Mouse (Mus musculus): Measurements from ENCODE around the gene Hes6.
A peak's percentile ranks its signal among the peaks of the same experiment; 100 is the strongest.

The Hes6 gene

DNA sequence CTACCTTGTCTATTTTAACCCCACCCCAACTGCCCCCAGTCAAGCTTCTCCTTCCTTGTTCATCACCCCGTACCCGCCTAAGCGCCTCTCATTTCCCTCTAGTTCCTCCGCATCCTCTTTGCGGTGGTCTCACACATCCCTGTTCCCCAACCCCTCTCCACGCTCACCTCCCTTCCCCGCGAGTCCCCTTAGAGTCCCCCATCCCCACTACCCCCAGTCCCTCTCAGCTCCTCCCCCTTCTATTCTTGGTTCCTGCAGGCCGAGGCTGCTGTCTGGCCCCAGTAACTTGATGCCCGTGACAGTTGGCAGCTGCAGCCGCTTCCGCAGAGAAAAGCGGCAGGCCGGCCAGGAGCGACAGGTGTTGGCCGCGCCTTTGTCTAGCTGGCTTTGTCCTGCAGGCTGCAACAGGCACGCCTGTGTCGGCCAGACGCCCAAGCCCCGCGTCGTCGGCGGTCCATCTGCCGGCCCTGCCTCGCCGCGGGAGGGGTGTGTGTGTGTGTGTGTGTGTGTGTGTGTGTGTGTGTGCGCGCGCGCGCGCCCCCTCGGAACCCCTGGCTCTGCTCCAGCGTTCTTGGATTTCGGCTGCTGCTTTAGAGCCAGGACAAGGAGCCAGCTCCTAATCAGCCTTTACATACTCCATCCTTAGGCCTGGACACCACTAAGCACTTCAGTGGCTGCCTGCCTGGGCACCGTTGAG lies at the start of gene Hes6:
Hes6 (minus strand) TSS at position 141 of the 697 bp plus-strand sequence.
- DNase-seq (ENCODE audit: low spot score): no peak

DNA sequence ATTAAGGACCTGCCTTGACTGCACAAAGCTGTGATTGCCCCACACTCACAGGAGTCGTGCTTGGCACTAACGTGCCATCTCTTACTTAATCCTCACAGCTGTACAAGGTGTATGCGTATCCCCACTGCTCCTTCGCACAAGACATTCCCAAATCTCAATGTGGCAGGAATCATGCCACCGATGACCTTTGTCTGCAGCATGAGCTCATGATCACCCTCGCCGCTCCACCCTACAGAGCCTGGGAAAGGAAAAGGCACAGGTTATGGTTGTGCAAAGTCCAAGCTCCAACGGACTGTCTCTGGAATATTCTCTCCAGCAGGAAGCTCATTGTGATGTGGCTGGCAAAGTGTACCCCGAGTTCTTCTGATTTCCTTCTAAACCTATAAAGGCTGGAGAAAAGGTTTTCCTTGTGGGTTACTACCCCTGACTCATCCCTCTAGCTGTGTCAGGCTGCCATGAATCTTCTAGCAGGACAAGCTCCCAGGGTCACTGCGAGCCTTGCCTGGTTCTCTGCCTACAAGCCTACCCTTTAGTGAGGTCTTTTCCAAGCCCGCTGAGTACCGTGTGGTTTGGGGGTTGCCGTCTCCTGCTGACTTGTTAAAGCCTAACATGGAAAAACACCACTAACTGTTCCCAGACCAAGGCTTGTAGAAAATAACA lies 49.6 kb upstream of the Hes6 start:
- no peak for DNase-seq (ENCODE audit: low spot score)

GRCm38 (mm10) chr1:91460564-91460963 lies 46.7 kb upstream of the Hes6 start:
- no peak for DNase-seq (ENCODE audit: low spot score)

- DNase-seq (ENCODE audit: low spot score): no peak
Measured at GRCm38 (mm10) chr1:91460069-91460468, 46.2 kb upstream of the Hes6 start.

GRCm38 (mm10) chr1:91459059-91459809 lies 45.4 kb upstream of the Hes6 start, which contains the start of gene Per2:
Gene Per2, minus strand, starts transcription at chr1:91459324.
- DNase-seq (ENCODE audit: low spot score): peak; percentile 94

- DNase-seq (ENCODE audit: low spot score): no peak
Measured at GRCm38 (mm10) chr1:91458223-91458861, 44.5 kb upstream of the Hes6 start.

DNA sequence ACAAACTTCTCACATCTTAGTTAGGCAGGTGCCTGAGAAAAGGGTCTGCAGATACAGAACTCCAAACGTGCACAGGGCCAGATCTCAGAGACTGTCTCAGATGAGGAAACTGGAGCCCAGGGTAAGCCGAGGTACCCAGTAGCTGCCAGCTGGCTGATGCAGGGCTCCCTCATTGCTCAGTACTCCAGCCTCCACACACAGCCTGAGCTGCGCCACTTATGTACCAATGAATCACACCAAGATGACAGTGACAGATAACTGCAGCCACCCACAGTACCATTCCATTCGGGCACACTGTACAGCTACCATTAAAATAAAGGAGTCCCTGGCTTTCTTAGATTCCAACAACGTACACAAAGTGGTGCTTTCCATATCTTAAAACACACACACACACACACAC lies 43.9 kb upstream of the Hes6 start:
- no peak for DNase-seq (ENCODE audit: low spot score)

GRCm38 (mm10) chr1:91457116-91457515 lies 43.3 kb upstream of the Hes6 start:
- no peak for DNase-seq (ENCODE audit: low spot score)

DNA sequence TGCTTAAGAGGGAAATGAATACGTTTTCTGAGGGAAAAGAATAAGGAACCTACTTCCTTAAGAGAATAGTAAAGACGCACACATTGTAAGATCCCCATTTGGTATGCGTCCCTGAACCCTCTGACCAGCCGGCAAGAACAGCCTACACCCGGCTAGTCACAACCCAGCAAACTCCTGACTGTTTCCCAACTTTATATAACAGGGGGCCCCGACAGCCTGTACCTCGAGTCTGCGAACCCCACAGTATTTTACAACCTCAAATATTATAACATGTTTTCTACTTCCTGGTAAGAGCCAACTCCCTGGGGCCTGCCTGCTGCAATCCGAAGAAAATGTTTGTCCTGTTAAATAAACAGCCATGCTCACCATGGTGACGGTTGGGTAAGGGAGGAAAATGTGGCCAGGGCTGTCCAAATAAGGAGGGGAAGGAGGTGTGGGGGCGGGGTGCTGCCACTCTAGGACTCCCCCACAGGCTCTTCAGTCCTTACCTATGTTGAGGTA lies 42.5 kb upstream of the Hes6 start:
- no peak for DNase-seq (ENCODE audit: low spot score)

- DNase-seq (ENCODE audit: low spot score): no peak
Measured at GRCm38 (mm10) chr1:91455661-91456161, 41.9 kb upstream of the Hes6 start.

DNA sequence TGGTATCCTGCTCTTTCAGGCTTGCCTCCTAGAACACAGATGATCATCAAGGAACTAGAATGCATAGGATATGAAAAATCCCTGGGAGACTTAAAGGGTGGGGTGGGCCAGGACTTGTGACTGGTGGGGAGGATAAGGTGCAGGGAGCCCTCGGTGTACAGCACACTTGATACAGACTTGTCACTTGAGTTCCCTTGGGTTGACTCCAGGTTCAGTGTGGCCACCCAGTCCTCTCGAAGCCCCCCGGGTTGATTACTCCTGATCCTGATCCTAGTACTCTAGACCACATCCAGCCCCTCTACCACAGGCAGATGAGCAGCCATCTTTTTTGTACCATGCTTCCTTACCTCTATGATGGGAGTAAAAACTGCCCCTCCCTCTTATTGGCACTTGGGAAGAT lies 41.1 kb upstream of the Hes6 start:
- DNase-seq (ENCODE audit: low spot score): no peak

GRCm38 (mm10) chr1:91454366-91454765 lies 40.5 kb upstream of the Hes6 start:
- DNase-seq (ENCODE audit: low spot score): no peak

GRCm38 (mm10) chr1:91453932-91454331 lies 40.1 kb upstream of the Hes6 start:
- no peak for DNase-seq (ENCODE audit: low spot score)

GRCm38 (mm10) chr1:91451547-91452084 lies 37.8 kb upstream of the Hes6 start:
- no peak for DNase-seq (ENCODE audit: low spot score)

DNA sequence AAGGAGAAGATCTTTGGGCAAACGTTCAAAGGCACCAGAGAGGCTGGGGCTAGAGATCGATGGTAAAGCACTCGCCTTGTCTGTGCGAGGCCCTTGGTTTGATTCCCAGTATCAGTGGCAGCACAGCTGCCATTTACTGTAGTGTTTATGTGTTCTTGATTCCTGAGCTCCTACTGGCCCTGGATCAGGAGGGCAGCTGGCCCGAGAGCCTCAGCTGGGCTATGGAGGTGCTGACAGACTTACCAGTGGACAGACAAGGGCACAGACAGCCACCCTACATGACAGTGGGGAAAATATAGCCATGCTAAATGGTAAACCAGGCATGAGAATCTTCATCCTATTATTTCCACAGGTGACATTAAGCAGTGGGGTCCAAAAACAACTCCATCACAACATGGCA lies 37.0 kb upstream of the Hes6 start:
- DNase-seq (ENCODE audit: low spot score): no peak

DNA sequence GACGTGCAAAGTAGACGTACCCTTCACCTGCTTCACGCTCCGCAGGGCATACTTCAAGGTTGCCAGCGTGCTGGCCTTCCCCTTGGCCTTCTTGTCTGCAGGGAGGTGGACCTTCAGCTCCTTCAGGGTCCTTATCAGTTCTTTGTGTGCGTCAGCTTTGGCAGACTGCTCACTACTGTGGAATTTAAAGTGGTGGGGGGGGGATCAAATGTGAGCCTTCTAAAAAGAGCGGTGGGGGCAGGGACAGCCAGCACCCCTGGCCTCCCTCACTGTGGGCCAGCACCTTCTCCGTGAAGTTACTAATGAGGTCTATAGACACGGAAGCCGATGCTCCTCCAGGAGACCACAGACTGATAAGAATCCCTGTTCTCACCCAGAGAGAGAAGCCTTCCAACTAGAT lies 34.9 kb upstream of the Hes6 start:
- DNase-seq (ENCODE audit: low spot score): no peak

GRCm38 (mm10) chr1:91446511-91446910 lies 32.7 kb upstream of the Hes6 start:
- no peak for DNase-seq (ENCODE audit: low spot score)

- no peak for DNase-seq (ENCODE audit: low spot score)
Measured at GRCm38 (mm10) chr1:91446060-91446459, 32.2 kb upstream of the Hes6 start.

- no peak for DNase-seq (ENCODE audit: low spot score)
Measured at GRCm38 (mm10) chr1:91444841-91445830, 31.3 kb upstream of the Hes6 start.

DNA sequence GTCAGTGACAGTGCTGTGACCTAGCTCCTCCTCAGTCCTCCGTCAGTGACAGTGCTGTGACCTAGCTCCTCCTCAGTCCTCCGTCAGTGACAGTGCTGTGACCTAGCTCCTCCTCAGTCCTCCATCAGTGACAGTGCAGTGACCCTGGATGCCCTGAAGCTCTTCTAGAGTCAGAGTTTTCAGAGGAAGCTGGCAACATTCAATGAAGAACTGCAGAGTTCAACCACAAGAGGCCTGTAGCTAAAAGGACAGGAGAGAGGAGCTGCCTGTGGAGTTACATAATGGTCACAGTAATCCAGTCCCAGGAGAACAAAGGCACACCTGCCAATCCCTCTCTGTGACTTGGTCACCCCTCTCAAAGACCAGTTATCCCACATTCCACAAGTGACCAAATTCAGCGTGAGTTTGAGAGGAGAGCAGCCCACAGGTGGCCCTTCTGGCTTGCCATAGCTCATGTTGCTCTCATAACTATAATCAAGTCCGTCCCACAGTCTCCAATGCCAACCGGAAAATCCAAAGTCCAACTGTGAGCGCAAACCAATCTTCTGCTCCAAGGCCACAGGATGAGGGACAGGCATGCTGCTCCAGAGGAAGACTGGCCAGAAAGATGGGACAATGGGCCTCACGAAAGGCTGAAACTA lies 28.6 kb upstream of the Hes6 start:
- DNase-seq (ENCODE audit: low spot score): no peak
